Mouse (Mus musculus) pancreas, adult 10 weeks (tissue): ENCODE results near the gene Bud31. TPM values are rescaled to one million over a fixed set of nuclear protein-coding genes. Genes with fewer than 3 reads are reported as not detected.

Source experiments
- polyA plus RNA-seq: library from polyadenylated mRNA; stranded (reverse); fragments of 350-450 nt; fragmentation: Illumina TruSeq; extraction: RNeasy Lipid Tissue Mini Kit (QIAGEN cat#74804); gene quantifications from one replicate; pipeline ENCODE4 v1.2.3, GENCODE M21; 2015; ENCODE audit warnings: low read depth, low replicate concordance; ENCODE audit not compliant: insufficient read depth

Gene Bud31
- polyA plus RNA-seq, result 34.4 TPM

GRCm38 (mm10) chr5:145139571-145140519 lies at the start of gene Bud31, which contains the start of gene Pdap1:
Bud31 (plus strand) TSS chr5:145140362.
Pdap1 (minus strand) TSS chr5:145140238.

GRCm38 (mm10) chr5:145114071-145114605 lies 26.0 kb upstream of the Bud31 start, which contains the start of gene Arpc1b:
Arpc1b (plus strand) TSS chr5:145114215.

GRCm38 (mm10) chr5:145166536-145167305 lies 26.6 kb downstream of the Bud31 start, which contains the start of the genes Ptcd1 and Cpsf4:
Ptcd1 (minus strand) TSS chr5:145167108.
Cpsf4 (plus strand) TSS chr5:145167213.

GRCm38 (mm10) chr5:145191962-145192361 lies 51.8 kb downstream of the Bud31 start, which contains the start of gene Atp5j2:
Atp5j2 (minus strand) TSS chr5:145192062.

Other genes starting within 250 kb of the Bud31 start
- gene Smurf1, start 174.5 kb upstream of the Bud31 start, polyA plus RNA-seq, result 4.0 TPM
- gene Gm4871, start 107.6 kb upstream of the Bud31 start, polyA plus RNA-seq, result not detected
- gene 1700018F24Rik, start 97.4 kb upstream of the Bud31 start, polyA plus RNA-seq, result not detected
- gene Arpc1a, start 56.5 kb upstream of the Bud31 start, polyA plus RNA-seq, result 31.6 TPM
- gene Kpna7, start 56.3 kb upstream of the Bud31 start, polyA plus RNA-seq, result not detected
- gene Arpc1b, start 26.1 kb upstream of the Bud31 start, polyA plus RNA-seq, result 38.1 TPM
- gene Pdap1, start 124 bp upstream of the Bud31 start, polyA plus RNA-seq, result 18.3 TPM
- gene Ptcd1, start 26.7 kb downstream of the Bud31 start, polyA plus RNA-seq, result 2.6 TPM
- gene Cpsf4, start 26.9 kb downstream of the Bud31 start, polyA plus RNA-seq, result 6.4 TPM
- 85.2 TPM for gene Atp5j2, start 51.7 kb downstream of the Bud31 start, polyA plus RNA-seq
- gene Zkscan14, start 61.5 kb downstream of the Bud31 start, polyA plus RNA-seq, result 2.5 TPM
- gene Zkscan5, start 64.2 kb downstream of the Bud31 start, polyA plus RNA-seq, result 2.7 TPM
- gene Zfp655, start 91.4 kb downstream of the Bud31 start, polyA plus RNA-seq, result 4.7 TPM
- 1.8 TPM for gene Zscan25, start 140.1 kb downstream of the Bud31 start, polyA plus RNA-seq
- not detected for gene Cyp3a57, start 204.9 kb downstream of the Bud31 start, polyA plus RNA-seq